Comparison of ENCODE assay signal across 10 mouse cellular contexts in the genomic region with DNA sequence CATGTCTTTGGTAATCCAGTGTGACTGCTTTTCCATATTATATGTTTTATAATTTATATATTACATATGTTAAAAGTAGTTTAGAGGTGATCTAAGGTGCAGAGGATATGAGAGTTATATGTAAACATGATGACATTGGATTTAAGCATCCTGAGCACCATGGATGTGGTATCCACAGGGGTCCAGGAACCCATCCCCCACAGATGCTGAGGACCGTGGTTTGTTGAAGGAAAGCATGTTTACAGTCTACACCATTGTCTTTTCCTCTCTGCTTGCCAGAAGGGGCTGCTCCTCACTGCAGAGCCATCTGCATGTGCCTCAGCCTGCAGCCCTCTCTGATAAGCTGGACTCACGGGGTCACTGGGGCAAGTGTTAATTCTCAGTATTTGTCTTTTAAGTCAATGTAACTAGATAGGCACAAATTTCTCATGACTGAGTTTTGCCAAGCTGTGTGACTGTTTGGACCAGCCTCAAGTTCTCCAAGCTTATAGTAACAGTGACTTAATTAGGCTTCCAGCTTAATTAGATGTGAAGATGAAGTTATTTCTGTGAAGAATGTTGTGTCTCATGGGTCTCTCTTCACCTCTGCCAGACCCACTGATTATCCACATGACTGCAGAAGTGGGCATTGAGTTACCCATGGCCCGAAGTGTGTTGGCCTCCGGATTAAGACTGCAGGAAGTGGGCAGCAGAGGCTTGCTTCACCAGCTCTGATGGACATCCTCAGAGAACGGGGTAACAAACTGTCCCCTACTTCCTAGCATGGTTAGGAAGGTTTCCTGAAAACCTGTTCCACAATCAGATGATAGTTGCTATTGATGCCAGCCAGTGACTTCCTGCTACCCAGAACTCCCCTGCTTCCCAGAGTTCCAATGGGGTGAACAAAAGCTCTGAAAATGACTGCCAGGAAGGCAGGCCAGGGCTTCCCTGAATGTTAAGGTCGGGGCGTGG. TPM values are rescaled to one million over a fixed set of nuclear protein-coding genes. Genes with fewer than 3 reads are reported as not detected.
DNase-seq lines count a peak whose midpoint lies in the region; ATAC-seq and TF ChIP-seq lines count a peak whose summit lies in the region.
"Had no signal": no experiment of that assay in that cellular context is flagged by ENCODE, and none has a peak within 500 bp of the region (broad histone marks: within the 10 kb centered on the region; RNA-seq: fewer than 3 reads in every experiment).

No protein-coding gene starts in this region.

- no peaks in the 10 kb centered on the region for H3K36me3 ChIP-seq in heart, embryonic 13.5 days
- H3K36me3 ChIP-seq in midbrain, embryonic 11.5 days (ENCODE audit: control insufficient read depth, insufficient read depth, low read length): no peaks in the 10 kb centered on the region
- H3K36me3 ChIP-seq in midbrain, postnatal 0 days (ENCODE audit: insufficient read depth, low read length): no peaks in the 10 kb centered on the region
- H3K36me3 ChIP-seq in liver, embryonic 16.5 days (ENCODE audit: control insufficient read depth, insufficient read depth): no peaks in the 10 kb centered on the region
- H3K36me3 ChIP-seq: limb, embryonic 15.5 days had no signal

- TF ChIP-seq CTCF in midbrain, postnatal 0 days (IDR thresholded peaks at IDR 0.05): no peak

- H3K4me2 ChIP-seq in heart, embryonic 13.5 days: no peak overlapping the region
- H3K4me2 ChIP-seq in midbrain, embryonic 11.5 days: no peak overlapping the region
- no peak overlapping the region for H3K4me2 ChIP-seq in midbrain, postnatal 0 days (ENCODE audit: low read depth, low read length, poor library complexity, severe bottlenecking)
- no peak overlapping the region for H3K4me2 ChIP-seq in liver, embryonic 16.5 days (ENCODE audit: low read depth, low read length)
- H3K4me2 ChIP-seq: limb, embryonic 15.5 days had no signal

- H3K27ac ChIP-seq in heart, embryonic 13.5 days (replicated peaks): peak overlapping the region; percentile 48
- no peak overlapping the region for H3K27ac ChIP-seq in midbrain, embryonic 11.5 days (ENCODE audit: low read depth, low read length)
- H3K27ac ChIP-seq in midbrain, postnatal 0 days (ENCODE audit: low read depth, low read length): no peak overlapping the region
- H3K27ac ChIP-seq in liver, embryonic 16.5 days (ENCODE audit: low read length): peak overlapping the region; percentile 71

- WGBS in heart, embryonic 13.5 days: 43% methylated on average over 7 of the region's 7 CpGs
- WGBS in midbrain, embryonic 11.5 days: 60% methylated on average over 7 of the region's 7 CpGs
- 60% methylated on average over 7 of the region's 7 CpGs for WGBS in midbrain, postnatal 0 days
- WGBS in liver, embryonic 16.5 days (ENCODE audit: insufficient replicate concordance): 29% methylated on average over 7 of the region's 7 CpGs

- H3K27me3 ChIP-seq in heart, embryonic 13.5 days (replicated peaks): no peaks in the 10 kb centered on the region
- H3K27me3 ChIP-seq in midbrain, embryonic 11.5 days (ENCODE audit: control insufficient read depth, insufficient read depth, low read length): no peaks in the 10 kb centered on the region
- no peaks in the 10 kb centered on the region for H3K27me3 ChIP-seq in midbrain, postnatal 0 days (ENCODE audit: insufficient read depth, low read length)
- no peaks in the 10 kb centered on the region for H3K27me3 ChIP-seq in liver, embryonic 16.5 days (ENCODE audit: control insufficient read depth, insufficient read depth, low read depth, low read length)
- H3K27me3 ChIP-seq: limb, embryonic 15.5 days had no signal

- DNase-seq in heart, adult 11 months: no peak
- DNase-seq in midbrain, embryonic 11.5 days (ENCODE audit: low spot score, missing footprints): peak; percentile 81
- no peak for DNase-seq in midbrain, postnatal 0 days (ENCODE audit: low spot score)
- no peak for DNase-seq in c-Kit-positive CD71-positive TER-119-positive erythroid progenitor cells, embryonic 14.5 days (ENCODE audit: low spot score)
- DNase-seq: thymus, postnatal 36 days had no signal

- ATAC-seq in heart, embryonic 13.5 days (ENCODE audit: extremely low read depth, insufficient number of reproducible peaks, low FRiP score, low TSS enrichment): no peak
- no peak; the same call in 1 of the 2 replicates for ATAC-seq in midbrain, embryonic 11.5 days (ENCODE audit: low FRiP score)
- ATAC-seq in midbrain, postnatal 0 days (ENCODE audit: low FRiP score): no peak
- no peak for ATAC-seq in liver, embryonic 16.5 days (ENCODE audit: low read depth)
- ATAC-seq in cerebellum, adult (ENCODE audit: insufficient number of reproducible peaks, low FRiP score, low TSS enrichment): no peak
- ATAC-seq: intestine, embryonic 16.5 days had no signal

- H3K9ac ChIP-seq in heart, embryonic 13.5 days: peak overlapping the region; percentile 33; the same call in 1 of the 2 replicates
- H3K9ac ChIP-seq in midbrain, embryonic 11.5 days (ENCODE audit: low read length): no peak overlapping the region
- no peak overlapping the region for H3K9ac ChIP-seq in midbrain, postnatal 0 days (replicated peaks; ENCODE audit: low read length, poor library complexity, severe bottlenecking)
- no peak overlapping the region for H3K9ac ChIP-seq in liver, embryonic 16.5 days (ENCODE audit: low read depth, low read length)
- H3K9ac ChIP-seq: limb, embryonic 15.5 days had no signal

- H3K4me3 ChIP-seq in heart, embryonic 13.5 days: no peak overlapping the region
- no peak overlapping the region for H3K4me3 ChIP-seq in midbrain, embryonic 11.5 days (ENCODE audit: low read depth, low read length)
- no peak overlapping the region for H3K4me3 ChIP-seq in midbrain, postnatal 0 days (ENCODE audit: low read depth, low read length)
- no peak overlapping the region for H3K4me3 ChIP-seq in liver, embryonic 16.5 days (ENCODE audit: low read depth, low read length)
- H3K4me3 ChIP-seq: limb, embryonic 15.5 days had no signal

- H3K9me3 ChIP-seq in heart, embryonic 13.5 days: no peaks in the 10 kb centered on the region
- H3K9me3 ChIP-seq in midbrain, embryonic 11.5 days (ENCODE audit: control insufficient read depth, low read length): no peaks in the 10 kb centered on the region
- H3K9me3 ChIP-seq in midbrain, postnatal 0 days (ENCODE audit: low read length): no peaks in the 10 kb centered on the region
- no peaks in the 10 kb centered on the region for H3K9me3 ChIP-seq in liver, embryonic 16.5 days (replicated peaks; ENCODE audit: control insufficient read depth, low read length)
- H3K9me3 ChIP-seq: limb, embryonic 15.5 days had no signal

- peaks cover 60% of the 10 kb centered on the region for H3K4me1 ChIP-seq in heart, embryonic 13.5 days
- peaks cover 37% of the 10 kb centered on the region for H3K4me1 ChIP-seq in midbrain, embryonic 11.5 days (ENCODE audit: control insufficient read depth, insufficient read depth, low read length)
- H3K4me1 ChIP-seq in midbrain, postnatal 0 days (ENCODE audit: insufficient read depth, low read length): peaks cover 26% of the 10 kb centered on the region
- H3K4me1 ChIP-seq in liver, embryonic 16.5 days (ENCODE audit: control insufficient read depth, low read depth, low read length): peaks cover 43% of the 10 kb centered on the region

RNA-seq across cellular contexts. Expression of a gene that starts 14.0 kb away (rescaled TPM):
- 8.9 and 11.9 TPM in 2 replicates for polyA plus RNA-seq in heart, embryonic 13.5 days (2015; fragmentation: Nextera tagmentation; extraction: Ambion mirVana)
- polyA plus RNA-seq in midbrain, embryonic 11.5 days (2014; fragmentation: Nextera tagmentation; extraction: Ambion mirVana): 27.0 and 27.1 TPM in 2 replicates
- total RNA-seq in midbrain, postnatal 0 days (2014; rRNA removed): 68.4 and 80.3 TPM in 2 replicates
- polyA plus RNA-seq in midbrain, postnatal 0 days (2015; fragmentation: Nextera tagmentation; extraction: Ambion mirVana): 11.2 and 12.7 TPM in 2 replicates
- polyA plus RNA-seq in liver, embryonic 16.5 days (2015; fragmentation: Nextera tagmentation; extraction: Ambion mirVana): 1.8 and 2.5 TPM in 2 replicates

RNA-seq across cellular contexts. Expression of a gene that starts 41.2 kb away (rescaled TPM):
- polyA plus RNA-seq in heart, embryonic 13.5 days (2015; fragmentation: Nextera tagmentation; extraction: Ambion mirVana): 213 and 243 TPM in 2 replicates
- 274 and 295 TPM in 2 replicates for polyA plus RNA-seq in midbrain, embryonic 11.5 days (2014; fragmentation: Nextera tagmentation; extraction: Ambion mirVana)
- total RNA-seq in midbrain, postnatal 0 days (2014; rRNA removed): 93.3 and 102 TPM in 2 replicates
- 221 and 224 TPM in 2 replicates for polyA plus RNA-seq in midbrain, postnatal 0 days (2015; fragmentation: Nextera tagmentation; extraction: Ambion mirVana)
- polyA plus RNA-seq in liver, embryonic 16.5 days (2015; fragmentation: Nextera tagmentation; extraction: Ambion mirVana): 126 and 136 TPM in 2 replicates

Comparison
In these comparisons a context has a peak if more than half of its experiments do, and no peak if none do; other contexts are left out.
1. H3K27ac ChIP-seq: peak in heart, embryonic 13.5 days (single experiment) and liver, embryonic 16.5 days (single experiment); none in midbrain, embryonic 11.5 days (single experiment) and midbrain, postnatal 0 days (single experiment).